Mouse (Mus musculus) cerebellum, adult 2 months (tissue): ENCODE measurements around the gene Hist1h2bg.

Experiments
- CTCF ChIP-seq: fragments of 200-500 bp; IDR thresholded peaks from 2 replicates; pipeline ENCODE4 v1.5.1; 2011; ENCODE audit warnings: low read depth, mild to moderate bottlenecking, control low read depth, low read length, moderate library complexity, borderline replicate concordance; ENCODE audit not compliant: insufficient read depth
- POLR2A ChIP-seq: fragments of 200-500 bp; IDR thresholded peaks from 2 replicates; pipeline ENCODE4 v1.6.1; 2011; ENCODE audit warnings: low read length, control low read depth, borderline replicate concordance; ENCODE audit not compliant: insufficient read depth

DNA sequence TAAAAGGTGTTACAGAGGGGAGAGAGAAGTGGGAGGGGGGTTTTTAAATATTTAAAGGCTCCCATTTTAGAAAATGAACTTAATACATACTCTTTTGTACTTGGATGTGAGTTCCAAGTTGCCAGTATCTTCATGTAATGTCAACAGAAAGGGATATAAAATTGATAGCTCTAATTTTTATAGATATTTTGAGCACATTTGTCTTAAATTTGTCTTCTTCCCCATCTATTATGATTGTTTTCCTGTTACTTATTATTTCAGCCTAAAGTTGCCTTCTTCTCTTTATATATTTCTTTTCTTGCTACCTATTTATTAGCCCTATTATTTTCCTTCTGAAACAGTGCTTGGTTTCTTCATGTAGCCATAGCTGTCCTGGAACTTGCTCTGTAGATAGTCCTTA lies 18.2 kb upstream of the Hist1h2bg start, which contains the start of gene Hist1h1d:
- TF ChIP-seq POLR2A (no peak), CTCF (no peak)
